Mouse (Mus musculus) heart, embryonic 14.5 days (tissue): ENCODE data around the gene Ankrd12. TPM values are rescaled to one million over a fixed set of nuclear protein-coding genes. Genes with fewer than 3 reads are reported as not detected.

ENCODE experiments used
- polyA plus RNA-seq: library from polyadenylated mRNA; unstranded; fragments of >200 nt; fragmentation: Nextera tagmentation; extraction: Ambion mirVana; gene quantifications from 2 replicates; pipeline ENCODE4 v1.2.1, GENCODE M21; 2014

The Ankrd12 gene
- polyA plus RNA-seq, 1 experiment from 2014 or later, result 18.4 TPM

Other genes with a start within 250 kb of the Ankrd12 start
- 42.8 and 49.4 TPM in 2 replicates for gene Ralbp1, start 191.3 kb downstream of the Ankrd12 start, polyA plus RNA-seq
- 119 and 121 TPM in 2 replicates for gene Twsg1, start 125.9 kb downstream of the Ankrd12 start, polyA plus RNA-seq
- gene Ndufv2, start 24.5 kb upstream of the Ankrd12 start, polyA plus RNA-seq, result 713 and 726 TPM in 2 replicates
- 25.6 and 28.4 TPM in 2 replicates for gene Washc1, start 34.5 kb upstream of the Ankrd12 start, polyA plus RNA-seq
- 8.7 and 11.1 TPM in 2 replicates for gene Ddx11, start 46.4 kb upstream of the Ankrd12 start, polyA plus RNA-seq